Mouse (Mus musculus): ENCODE measurements around the gene Ccdc28b.

- TF ChIP-seq CTCF (conservative IDR thresholded peaks at IDR 0.05; ENCODE audit: insufficient read depth, insufficient read length, low read depth, low read length) = no peak
- TF ChIP-seq POLR2A (IDR thresholded peaks at IDR 0.05; ENCODE audit: low read depth, low read length) = no peak
Observed at GRCm38 (mm10) chr4:129610026-129610425, 13.7 kb downstream of the Ccdc28b start.
